Mouse (Mus musculus) liver, postnatal 0 days (tissue): ENCODE measurements at regions not wholly inside any gene's neighbourhood (a gene's known extent, or its start where the extent isn't known, plus 50 kb on each side); places are given as distances from the start of the nearest gene placed in this dataset.

Experiments
- CTCF ChIP-seq: sonication (generic); IDR thresholded peaks from 2 replicates; pipeline ENCODE4 v1.5.1; 2016; ENCODE audit warnings: antibody characterized with exemption, low read depth
- EP300 ChIP-seq: IDR thresholded peaks from 2 replicates; pipeline ENCODE4 v1.6.1; 2016; ENCODE audit warnings: antibody characterized with exemption, low read depth, mild to moderate bottlenecking

GRCm38 (mm10) chr12:25379016-25379415 is 282.1 kb upstream of the Id2 start:
- TF ChIP-seq EP300 = no peak
- TF ChIP-seq CTCF = no peak
